Mouse (Mus musculus): Measurements from ENCODE around the gene Fancd2.

GRCm38 (mm10) chr6:113612258-113612969 is 80.9 kb downstream of the Fancd2 start:
- TF ChIP-seq CTCF (IDR thresholded peaks at IDR 0.05; ENCODE audit: low read depth, low read length) (no peak), POLR2A (IDR thresholded peaks at IDR 0.05; ENCODE audit: extremely low read depth, insufficient read depth, low read length) (no peak)

All from liver, adult 2 months (tissue).